Mouse (Mus musculus) left cerebral cortex, adult 9 months (tissue): ENCODE measurements around the gene Paxbp1.

ENCODE experiments used
- DNase-seq, 2 experiments: peaks; one replicate each; pipeline ENCODE4 v3.0.0; 2022; ENCODE audit warnings: low spot score in 2 of 2

Gene Paxbp1

DNA sequence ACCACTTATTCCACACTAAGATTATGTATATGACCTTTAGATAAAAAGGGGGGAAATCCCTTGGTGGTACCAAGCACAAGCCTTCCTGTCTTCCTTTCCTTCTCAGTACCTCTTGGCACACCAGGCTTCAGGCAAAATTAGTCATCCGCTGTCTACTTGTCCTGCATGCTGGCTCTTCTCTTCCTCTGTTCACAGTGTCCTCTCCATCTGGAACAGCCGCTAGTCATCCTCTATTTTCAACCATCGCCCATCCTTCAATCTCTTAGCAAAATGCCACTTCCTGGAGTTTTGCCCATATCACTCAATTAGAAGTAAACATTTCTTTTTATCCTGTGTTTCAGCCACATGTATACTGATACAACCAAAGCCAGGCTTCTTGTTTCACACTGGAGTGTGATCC, 46.5 kb downstream of the Paxbp1 start:
- DNase-seq: peak in 1 of 2 experiments; percentile 29

DNA sequence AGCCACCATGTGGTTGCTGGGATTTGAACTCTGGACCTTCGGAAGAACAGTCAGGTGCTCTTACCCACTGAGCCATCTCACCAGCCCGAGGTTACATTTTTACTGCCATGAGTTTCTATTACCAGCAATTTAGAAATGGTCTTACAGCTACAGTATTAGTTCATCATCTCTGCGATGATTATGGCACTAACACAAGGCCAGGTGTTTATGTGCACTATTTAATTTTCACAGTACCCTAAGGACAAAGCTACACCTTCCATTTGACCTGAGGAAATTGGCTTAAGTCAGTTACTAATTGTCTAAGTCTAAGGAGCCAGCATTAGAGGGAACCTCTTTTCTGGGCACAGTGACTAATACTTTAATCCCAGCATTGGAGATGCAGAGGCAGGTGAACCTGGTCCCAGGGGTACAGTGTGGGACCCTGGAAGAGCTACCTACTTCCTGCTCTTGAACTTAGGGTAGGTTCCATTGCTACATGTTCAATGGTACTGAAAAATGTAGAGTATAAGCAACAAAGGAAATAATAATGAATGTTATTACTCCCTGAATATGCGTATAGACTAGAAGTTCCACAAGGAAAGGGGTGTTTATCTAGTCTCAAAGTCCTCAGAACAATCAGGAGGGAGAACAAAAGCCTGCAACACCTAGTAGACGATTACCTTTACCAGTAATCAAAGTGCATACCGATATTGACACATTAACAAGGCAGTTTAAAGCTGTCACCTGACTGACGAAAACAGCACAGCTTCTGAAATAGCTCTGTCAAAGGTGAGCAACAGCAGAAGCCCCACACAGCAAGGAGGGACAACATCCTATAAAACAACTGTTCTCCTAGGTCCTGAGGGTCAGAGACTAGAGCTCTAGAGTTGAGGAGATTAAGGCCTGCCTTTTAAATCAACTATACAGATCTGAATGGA, 47.8 kb downstream of the Paxbp1 start:
- DNase-seq: no peak

DNA sequence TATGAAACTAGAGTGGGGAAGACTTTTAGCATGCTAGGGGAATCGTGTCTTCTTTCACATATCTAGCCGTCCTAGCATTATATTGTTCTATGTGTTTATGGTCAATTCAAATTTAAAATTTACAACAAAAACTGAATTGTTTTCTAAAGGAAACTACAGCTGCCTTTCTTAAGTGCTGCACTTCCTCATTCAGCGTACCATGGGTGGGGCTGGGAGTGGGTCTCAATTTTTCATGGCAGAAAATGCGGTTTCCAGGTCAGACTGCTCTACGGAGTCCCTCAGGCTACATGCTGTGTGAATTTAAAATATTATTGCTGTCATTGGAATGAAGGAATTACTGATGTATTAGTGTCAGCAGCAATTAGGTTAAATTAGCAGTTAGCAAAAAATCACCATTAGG, 48.8 kb downstream of the Paxbp1 start:
- no peak for DNase-seq

DNA sequence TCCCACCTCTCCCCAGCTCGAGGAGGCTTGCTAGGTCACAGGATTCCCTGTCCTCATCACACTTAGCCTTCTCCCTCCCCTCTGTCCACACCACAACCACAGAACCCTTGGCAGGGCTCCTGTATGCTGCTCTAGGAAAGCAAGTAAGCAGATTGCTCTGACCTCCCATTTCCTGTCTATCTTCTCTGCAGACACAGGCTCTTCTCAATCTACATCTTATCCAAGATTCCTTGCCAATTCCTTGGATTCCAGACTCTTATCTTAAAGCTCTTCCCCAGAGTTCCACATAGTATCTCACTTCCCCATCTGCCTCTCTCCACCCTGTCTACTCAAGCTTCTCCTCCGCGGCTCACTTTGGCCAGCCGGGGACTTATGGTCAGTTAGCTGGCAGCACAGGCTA, 49.3 kb downstream of the Paxbp1 start:
- DNase-seq: no peak

DNA sequence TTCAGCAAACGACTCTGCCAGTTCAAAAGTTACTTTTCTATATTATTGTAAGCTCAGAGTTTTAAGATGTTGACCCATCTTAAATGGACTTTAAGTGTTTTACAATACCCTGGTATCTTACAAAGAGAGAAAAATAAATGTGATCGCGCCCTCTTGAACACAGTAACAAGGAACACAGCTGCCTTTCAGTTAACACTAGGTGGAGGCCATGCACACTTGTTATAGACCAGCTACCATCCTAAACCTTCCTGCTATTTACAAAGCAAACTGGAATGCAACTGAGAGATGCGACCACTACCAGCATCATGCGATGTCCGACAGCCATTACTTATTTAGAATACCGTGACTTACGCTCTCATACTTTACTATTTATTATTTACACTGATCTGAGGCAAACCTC, 55.2 kb downstream of the Paxbp1 start:
- no peak for DNase-seq

DNA sequence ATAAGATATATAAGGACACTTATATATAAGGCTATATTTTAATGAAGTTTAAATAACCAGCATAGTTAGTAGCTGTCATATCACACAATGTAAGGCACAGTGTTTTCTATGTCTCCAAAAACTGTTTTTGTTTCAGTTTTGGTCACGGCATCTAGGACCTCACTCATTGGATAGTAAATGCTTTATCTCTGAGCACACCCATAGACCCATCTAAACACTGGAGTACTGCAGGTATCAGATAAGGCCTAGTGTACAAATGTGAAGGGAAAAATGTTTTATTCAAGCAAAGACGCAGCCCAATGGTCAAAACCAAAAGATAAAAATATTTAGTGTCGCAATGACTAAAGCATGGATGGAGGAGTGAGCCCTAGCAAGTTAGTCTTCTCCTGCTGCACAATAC, 55.7 kb downstream of the Paxbp1 start:
- no peak for DNase-seq

DNA sequence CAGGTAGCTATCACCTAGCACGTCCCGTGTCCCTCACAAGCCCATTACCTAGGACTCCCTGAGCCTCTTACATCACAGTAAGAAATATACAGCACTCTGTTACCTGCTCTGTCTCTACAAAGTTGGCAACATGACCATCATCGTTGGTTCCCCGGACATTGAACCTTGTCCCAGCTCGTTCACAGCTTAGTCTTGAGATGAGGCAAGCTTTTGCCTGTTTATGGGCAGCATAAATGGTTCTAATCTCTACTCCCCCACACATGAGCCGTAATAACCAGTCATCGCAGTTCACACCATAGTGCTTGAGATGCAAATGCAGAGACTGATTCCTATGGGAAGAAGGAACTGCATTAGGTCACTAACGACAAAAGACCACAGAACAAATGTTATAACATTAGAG, 56.3 kb downstream of the Paxbp1 start:
- DNase-seq: no peak

DNA sequence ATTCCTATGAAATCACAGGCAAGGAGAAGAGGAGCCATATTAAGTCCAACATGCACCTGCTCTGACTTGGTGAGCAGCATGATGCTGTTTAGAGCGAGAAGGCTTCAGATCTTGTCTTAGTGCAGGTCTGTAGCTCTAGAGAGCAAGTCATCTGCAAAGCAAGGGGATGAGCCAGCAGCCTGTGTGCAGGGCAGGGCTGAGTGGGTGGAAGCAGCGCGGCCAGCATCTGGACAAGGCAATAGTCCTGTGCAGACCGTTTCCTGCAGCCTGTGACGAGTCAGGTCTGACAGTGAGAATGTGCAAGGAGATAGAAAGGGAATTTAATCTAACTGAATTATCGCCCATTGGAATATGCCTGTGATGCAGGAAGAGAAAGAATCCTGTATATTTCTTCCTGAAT, 73.3 kb downstream of the Paxbp1 start:
- peak in 1 of 2 experiments; percentile 21 for DNase-seq

DNA sequence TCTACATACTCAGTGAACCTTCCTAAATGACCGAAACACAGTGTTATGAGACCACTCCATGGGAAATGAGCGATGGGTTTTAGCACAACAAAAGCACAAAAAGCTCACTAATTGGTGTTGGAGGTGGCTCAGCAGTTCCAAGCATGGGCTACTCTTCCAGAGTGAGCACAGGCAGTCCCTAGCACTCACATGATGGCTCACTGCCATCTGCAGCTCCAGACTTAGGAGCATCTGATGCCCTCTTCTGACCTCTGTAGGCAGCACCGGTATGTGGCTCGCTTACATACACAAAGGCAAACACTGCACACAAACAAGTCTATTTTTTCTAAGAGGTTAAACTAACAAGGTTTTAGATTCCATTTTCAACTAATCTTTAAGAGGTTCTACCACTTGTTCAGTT, 78.1 kb downstream of the Paxbp1 start:
- DNase-seq: no peak

DNA sequence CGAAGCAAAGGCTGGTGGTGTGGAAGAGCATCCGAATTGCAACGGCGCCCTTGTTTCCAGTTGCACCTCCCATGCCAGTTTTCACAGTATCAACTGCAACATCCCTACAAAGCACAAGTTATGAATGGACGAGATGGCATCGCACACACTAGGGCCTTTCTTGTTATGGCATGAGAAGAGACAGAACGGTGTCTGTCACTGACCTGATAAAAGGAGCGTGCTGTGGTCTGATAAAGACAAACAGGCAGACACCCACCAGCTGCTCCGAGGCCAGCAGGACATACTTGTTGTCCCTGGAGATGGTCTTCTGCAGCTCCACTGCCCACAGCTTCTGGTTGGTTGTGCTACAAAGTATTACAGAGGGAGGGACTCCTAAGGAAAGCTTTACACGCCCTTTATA, 80.0 kb downstream of the Paxbp1 start:
- no peak for DNase-seq
